In the genomic region with DNA sequence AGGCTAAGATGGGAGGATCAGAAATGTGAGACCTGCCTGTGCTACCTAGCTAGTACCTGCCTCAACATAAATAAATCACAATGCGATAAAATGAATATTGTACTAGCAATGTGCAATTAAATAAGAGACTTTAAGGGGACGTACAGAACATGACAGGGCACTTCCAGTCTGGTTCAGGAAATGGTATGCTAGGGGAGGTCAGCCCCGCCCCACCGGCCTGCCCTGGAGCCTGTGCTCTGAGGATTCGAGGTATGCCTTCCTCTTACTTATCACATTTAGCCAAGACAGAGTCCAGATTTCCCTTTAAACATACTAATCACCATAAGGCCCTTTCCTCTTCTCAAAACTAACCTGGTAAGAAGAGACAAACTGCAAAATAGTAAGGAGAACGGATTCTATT, we compare ENCODE assay signal across 10 mouse cellular contexts.
"Had no signal": no experiment of that assay in that cellular context is flagged by ENCODE, and none has a peak within 500 bp of the region (broad histone marks: within the 10 kb centered on the region; RNA-seq: fewer than 3 reads in every experiment).

No protein-coding gene starts in this region.

- ATAC-seq: liver, embryonic 12.5 days; midbrain, embryonic 13.5 days had no signal

- H3K9ac ChIP-seq: limb, embryonic 15.5 days; liver, embryonic 12.5 days; lung, embryonic 14.5 days; midbrain, embryonic 13.5 days had no signal

- H3K4me2 ChIP-seq: limb, embryonic 15.5 days; liver, embryonic 12.5 days; lung, embryonic 14.5 days; midbrain, embryonic 13.5 days had no signal

- H3K27me3 ChIP-seq: limb, embryonic 15.5 days; liver, embryonic 12.5 days; midbrain, embryonic 13.5 days had no signal

- H3K4me3 ChIP-seq: limb, embryonic 15.5 days; liver, embryonic 12.5 days; midbrain, embryonic 13.5 days had no signal

- H3K27ac ChIP-seq: limb, embryonic 15.5 days; liver, embryonic 12.5 days; macrophage; midbrain, embryonic 13.5 days had no signal

- H3K9me3 ChIP-seq: limb, embryonic 15.5 days; liver, embryonic 12.5 days; midbrain, embryonic 13.5 days had no signal

- DNase-seq: kidney, adult 11 months; kidney, postnatal 10 days; layer of hippocampus, postnatal 36 days; lung, embryonic 14.5 days; lung, postnatal 10 days; right cerebral cortex, postnatal 14 days had no signal
